Mouse (Mus musculus) myocyte (in vitro differentiated cells): ENCODE data around the gene Actn4. TPM values are rescaled to one million over a fixed set of nuclear protein-coding genes. Genes with fewer than 3 reads are reported as not detected.
A peak's percentile ranks its signal among the peaks of the same experiment; 100 is the strongest.

ENCODE experiments used
- H3K27me3 ChIP-seq: one replicate; pipeline ENCODE4 v1.6.1; 2011; ENCODE audit not compliant: control insufficient read depth, insufficient read depth, insufficient read length
- H3K36me3 ChIP-seq: one replicate; pipeline ENCODE4 v1.6.1; 2011; ENCODE audit not compliant: control insufficient read depth, insufficient read depth
- H3K4me2 ChIP-seq: one replicate; pipeline ENCODE4 v1.6.1; 2011; ENCODE audit warnings: low read depth, control low read depth
- H3K4me3 ChIP-seq: one replicate; pipeline ENCODE4 v1.5.1; 2011; ENCODE audit warnings: mild to moderate bottlenecking, control low read depth, moderate library complexity
- H3K79me2 ChIP-seq: one replicate; pipeline ENCODE4 v1.6.1; 2011; ENCODE audit not compliant: control insufficient read depth, insufficient read depth
- H3ac ChIP-seq: one replicate; pipeline ENCODE4 v1.6.1; 2011; ENCODE audit not compliant: control insufficient read depth, insufficient read length
- CEBPB ChIP-seq: IDR thresholded peaks from 2 replicates; pipeline ENCODE4 v1.6.1; 2011; ENCODE audit warnings: mild to moderate bottlenecking, moderate library complexity; ENCODE audit not compliant: poor library complexity, insufficient read depth, severe bottlenecking
- E2F4 ChIP-seq: IDR thresholded peaks from one replicate; pipeline ENCODE4 v1.6.1; 2011; ENCODE audit warnings: mild to moderate bottlenecking, control low read depth, moderate library complexity; ENCODE audit not compliant: insufficient read depth
- MAX ChIP-seq: IDR thresholded peaks from one replicate; pipeline ENCODE4 v1.6.1; 2011; ENCODE audit warnings: low read depth, mild to moderate bottlenecking, control low read depth
- MYOD1 ChIP-seq, 3 experiments: IDR thresholded peaks; one replicate each; pipeline ENCODE4 v1.6.1; 2011; ENCODE audit warnings: control low read depth in 2 of 3, low read depth in 2 of 3, mild to moderate bottlenecking in 2 of 3, moderate library complexity in 1 of 3; ENCODE audit not compliant: insufficient read length in 2 of 3, control insufficient read depth in 1 of 3
- MYOG ChIP-seq, 3 experiments: IDR thresholded peaks; one replicate each; pipeline ENCODE4 v1.6.1; 2011; ENCODE audit warnings: control low read depth in 2 of 3, low read depth in 2 of 3, mild to moderate bottlenecking in 2 of 3; ENCODE audit not compliant: insufficient read length in 2 of 3, control insufficient read depth in 1 of 3, insufficient read depth in 1 of 3
- POLR2A ChIP-seq: IDR thresholded peaks from one replicate; pipeline ENCODE4 v1.6.1; 2011; ENCODE audit warnings: low read depth, mild to moderate bottlenecking, control low read depth, moderate library complexity; ENCODE audit not compliant: insufficient read length
- POLR2AphosphoS2 ChIP-seq: IDR thresholded peaks from one replicate; pipeline ENCODE4 v1.6.1; 2011; ENCODE audit warnings: low read depth, control low read depth; ENCODE audit not compliant: insufficient read length
- REST ChIP-seq: IDR thresholded peaks from one replicate; pipeline ENCODE4 v1.6.1; 2011; ENCODE audit warnings: mild to moderate bottlenecking, control low read depth, moderate library complexity; ENCODE audit not compliant: insufficient read depth, insufficient read length
- SRF ChIP-seq: IDR thresholded peaks from one replicate; pipeline ENCODE4 v1.6.1; 2011; ENCODE audit warnings: low read depth; ENCODE audit not compliant: control insufficient read depth, insufficient read length
- TCF12 ChIP-seq: IDR thresholded peaks from one replicate; pipeline ENCODE4 v1.6.1; 2011; ENCODE audit warnings: mild to moderate bottlenecking, control low read depth; ENCODE audit not compliant: poor library complexity, insufficient read depth, severe bottlenecking
- TCF3 ChIP-seq: IDR thresholded peaks from one replicate; pipeline ENCODE4 v1.6.1; 2011; ENCODE audit warnings: low read depth, control low read depth; ENCODE audit not compliant: insufficient read length
- USF1 ChIP-seq: IDR thresholded peaks from one replicate; pipeline ENCODE4 v1.6.1; 2011; ENCODE audit warnings: low read depth, mild to moderate bottlenecking, control low read depth, moderate library complexity
- polyA plus RNA-seq: library from polyadenylated mRNA; unstranded; fragments of >200 nt; fragmentation: generic; extraction: Trizol; gene quantifications from one replicate; pipeline ENCODE4 v1.2.1, GENCODE M21; 2012; ENCODE audit warnings: missing spikeins

The Actn4 gene
- polyA plus RNA-seq, 1 experiment: 270 TPM

- Histone ChIP-seq H3K79me2 (peaks cover 38% of the 10 kb centered on the region), H3ac (no peak overlapping the region), H3K4me3 (no peak overlapping the region), H3K4me2 (no peak overlapping the region), H3K27me3 (no peaks in the 10 kb centered on the region), H3K36me3 (peaks cover 39% of the 10 kb centered on the region)
- peak in 2 of 3 experiments; percentile 53 to 63 for TF ChIP-seq MYOD1 (IDR thresholded peaks at IDR 0.05; ENCODE audit: control insufficient read depth in 1 of 3, insufficient read length in 2 of 3, low read depth in 2 of 3)
- no peak for TF ChIP-seq E2F4
- no peak for TF ChIP-seq CEBPB
- no peak for TF ChIP-seq TCF12
- TF ChIP-seq POLR2AphosphoS2: no peak
- TF ChIP-seq SRF: no peak
- no peak for TF ChIP-seq MAX
- no peak for TF ChIP-seq POLR2A
- peak in 1 of 3 experiments; percentile 41 for TF ChIP-seq MYOG (IDR thresholded peaks at IDR 0.05; ENCODE audit: control insufficient read depth in 1 of 3, insufficient read depth in 1 of 3, insufficient read length in 2 of 3, low read depth in 2 of 3)
- TF ChIP-seq TCF3: no peak
- no peak for TF ChIP-seq USF1
- TF ChIP-seq REST: no peak
Observed at GRCm38 (mm10) chr7:28917503-28918426, 44.4 kb downstream of the Actn4 start.

- Histone ChIP-seq H3K79me2 (peaks cover 25% of the 10 kb centered on the region), H3K4me3 (no peak overlapping the region), H3ac (no peak overlapping the region), H3K4me2 (no peak overlapping the region), H3K27me3 (no peaks in the 10 kb centered on the region), H3K36me3 (peaks cover 45% of the 10 kb centered on the region)
- TF ChIP-seq TCF3 (no peak), MYOD1 (IDR thresholded peaks at IDR 0.05; ENCODE audit: control insufficient read depth in 1 of 3, insufficient read length in 2 of 3, low read depth in 2 of 3) (no peak)
Observed at GRCm38 (mm10) chr7:28916491-28916890, 45.6 kb downstream of the Actn4 start.

- Histone ChIP-seq H3ac (no peak overlapping the region), H3K4me2 (no peak overlapping the region), H3K4me3 (no peak overlapping the region), H3K27me3 (no peaks in the 10 kb centered on the region), H3K36me3 (peaks cover 65% of the 10 kb centered on the region), H3K79me2 (no peaks in the 10 kb centered on the region)
- no peak for TF ChIP-seq MAX
- TF ChIP-seq MYOG (IDR thresholded peaks at IDR 0.05; ENCODE audit: control insufficient read depth in 1 of 3, insufficient read depth in 1 of 3, insufficient read length in 2 of 3, low read depth in 2 of 3): no peak
- TF ChIP-seq MYOD1 (IDR thresholded peaks at IDR 0.05; ENCODE audit: control insufficient read depth in 1 of 3, insufficient read length in 2 of 3, low read depth in 2 of 3): no peak
- no peak for TF ChIP-seq POLR2AphosphoS2
- TF ChIP-seq USF1: no peak
Observed at GRCm38 (mm10) chr7:28913171-28913570, 49.0 kb downstream of the Actn4 start.

- H3K4me3 ChIP-seq: no peak overlapping the region
- TF ChIP-seq MYOD1 (IDR thresholded peaks at IDR 0.05; ENCODE audit: control insufficient read depth in 1 of 3, insufficient read length in 2 of 3, low read depth in 2 of 3) (no peak), USF1 (no peak), TCF3 (no peak)
- H3K79me2 ChIP-seq: no peaks in the 10 kb centered on the region
- H3ac ChIP-seq: no peak overlapping the region
- no peaks in the 10 kb centered on the region for H3K27me3 ChIP-seq
- H3K36me3 ChIP-seq: peaks cover 75% of the 10 kb centered on the region
- H3K4me2 ChIP-seq: no peak overlapping the region
Observed at GRCm38 (mm10) chr7:28911632-28912031, 50.5 kb downstream of the Actn4 start.

GRCm38 (mm10) chr7:28907195-28907594, 54.9 kb downstream of the Actn4 start:
- no peak overlapping the region for H3K4me3 ChIP-seq
- H3K79me2 ChIP-seq: no peaks in the 10 kb centered on the region
- no peaks in the 10 kb centered on the region for H3K27me3 ChIP-seq
- H3K36me3 ChIP-seq: peaks cover 70% of the 10 kb centered on the region
- peak; percentile 47 for TF ChIP-seq POLR2AphosphoS2
- TF ChIP-seq USF1: no peak
- TF ChIP-seq MYOG (IDR thresholded peaks at IDR 0.05; ENCODE audit: control insufficient read depth in 1 of 3, insufficient read depth in 1 of 3, insufficient read length in 2 of 3, low read depth in 2 of 3): no peak
- no peak for TF ChIP-seq CEBPB
- no peak for TF ChIP-seq SRF
- TF ChIP-seq REST: no peak
- no peak for TF ChIP-seq POLR2A
- no peak for TF ChIP-seq MYOD1 (IDR thresholded peaks at IDR 0.05; ENCODE audit: control insufficient read depth in 1 of 3, insufficient read length in 2 of 3, low read depth in 2 of 3)
- H3K4me2 ChIP-seq: no peak overlapping the region
- no peak overlapping the region for H3ac ChIP-seq
